ENCODE assay signal across 8 mouse cellular contexts in the genomic region with DNA sequence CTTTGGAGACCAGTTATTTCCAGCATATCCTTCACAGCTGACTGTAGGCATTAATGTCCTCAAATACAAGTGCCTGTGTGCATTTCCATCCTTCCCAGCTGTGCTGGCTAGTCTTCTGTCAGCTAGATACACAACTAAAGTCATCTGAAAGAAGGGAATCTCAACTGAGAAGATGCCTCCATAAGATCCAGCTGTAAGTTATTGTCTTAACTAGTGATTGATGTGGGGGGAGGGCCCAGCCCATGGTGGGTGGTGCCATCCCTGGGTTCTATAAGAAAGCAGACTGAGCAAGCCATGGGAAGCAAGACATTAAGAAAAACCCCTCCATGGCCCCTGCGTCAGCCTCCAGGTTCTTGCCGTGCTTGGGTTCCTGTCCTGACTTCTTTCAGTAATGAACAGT. TPM values are rescaled to one million over a fixed set of nuclear protein-coding genes. Genes with fewer than 3 reads are reported as not detected.
DNase-seq lines count a peak whose midpoint lies in the region; ATAC-seq and TF ChIP-seq lines count a peak whose summit lies in the region.

A gene (plus strand): TSS at position 301 of the 400 bp plus-strand sequence.

- no peaks in the 10 kb centered on the region for H3K36me3 ChIP-seq in testis, adult 2 months (ENCODE audit: control insufficient read depth, insufficient read depth, low read length)
- H3K36me3 ChIP-seq in erythroblast, embryonic 14.5 days (ENCODE audit: control insufficient read depth): no peaks in the 10 kb centered on the region
- H3K36me3 ChIP-seq in limb, embryonic 13.5 days: no peaks in the 10 kb centered on the region
- H3K36me3 ChIP-seq in small intestine, adult 2 months (ENCODE audit: control insufficient read depth, insufficient read depth, low read length): no peaks in the 10 kb centered on the region

- ATAC-seq in limb, embryonic 13.5 days (ENCODE audit: low FRiP score, low read depth): no peak

- intact Hi-C loops in heart, postnatal 25 days (cut with DNase I): no loop called here

- no peak for TF ChIP-seq POLR2A in testis, adult 2 months (IDR thresholded peaks at IDR 0.05; ENCODE audit: control insufficient read depth, low read depth, low read length)
- no peak for TF ChIP-seq POLR2A in small intestine, adult 2 months (IDR thresholded peaks at IDR 0.05; ENCODE audit: low read depth, low read length)

- no peaks in the 10 kb centered on the region for H3K4me1 ChIP-seq in testis, adult 2 months (ENCODE audit: control insufficient read depth, insufficient read depth, low read length)
- H3K4me1 ChIP-seq in erythroblast, embryonic 14.5 days (ENCODE audit: control insufficient read depth): peaks cover 67% of the 10 kb centered on the region
- H3K4me1 ChIP-seq in limb, embryonic 13.5 days: peaks cover 12% of the 10 kb centered on the region
- H3K4me1 ChIP-seq in small intestine, adult 2 months (ENCODE audit: control insufficient read depth, insufficient read depth, insufficient read length, low read length): peaks cover 50% of the 10 kb centered on the region

- H3K9me3 ChIP-seq in erythroblast, embryonic 14.5 days (ENCODE audit: control insufficient read depth, low read length): no peaks in the 10 kb centered on the region
- no peaks in the 10 kb centered on the region for H3K9me3 ChIP-seq in limb, embryonic 13.5 days

- 89% methylated on average over 2 of the region's 2 CpGs for WGBS in limb, embryonic 13.5 days
- 90% methylated on average over 2 of the region's 2 CpGs for WGBS in small intestine, adult 2 months

- no peak for DNase-seq in testis, postnatal 10 days (ENCODE audit: low spot score)
- no peak for DNase-seq in heart, postnatal 25 days (ENCODE audit: low spot score)
- no peak for DNase-seq in frontal cortex, postnatal 10 days (ENCODE audit: low spot score in 2 of 2)
- no peak for DNase-seq in cerebellum, adult 18-20 months

- H3K27me3 ChIP-seq in testis, adult 2 months (ENCODE audit: control insufficient read depth, insufficient read depth, low read length): no peaks in the 10 kb centered on the region
- no peaks in the 10 kb centered on the region for H3K27me3 ChIP-seq in erythroblast, embryonic 14.5 days (ENCODE audit: control insufficient read depth)
- H3K27me3 ChIP-seq in limb, embryonic 13.5 days: no peaks in the 10 kb centered on the region
- no peaks in the 10 kb centered on the region for H3K27me3 ChIP-seq in small intestine, adult 2 months (ENCODE audit: control insufficient read depth, insufficient read depth, low read length)

- no peak for TF ChIP-seq CTCF in testis, adult 2 months (IDR thresholded peaks at IDR 0.05; ENCODE audit: control insufficient read depth, insufficient read depth, insufficient replicate concordance, low read depth, low read length)
- TF ChIP-seq CTCF in small intestine, adult 2 months (IDR thresholded peaks at IDR 0.05; ENCODE audit: extremely low read depth, insufficient read length, insufficient replicate concordance, low read depth, low read length): no peak

- no peak within 1 kb of the TSS for H3K4me3 ChIP-seq in testis, adult 2 months (ENCODE audit: control insufficient read depth, low read depth, low read length)
- no peak within 1 kb of the TSS for H3K4me3 ChIP-seq in erythroblast, embryonic 14.5 days (replicated peaks)
- H3K4me3 ChIP-seq in limb, embryonic 13.5 days: no peak within 1 kb of the TSS
- H3K4me3 ChIP-seq in small intestine, adult 2 months (ENCODE audit: low read depth, low read length): no peak within 1 kb of the TSS

- no peak within 1 kb of the TSS for H3K27ac ChIP-seq in testis, adult 2 months (ENCODE audit: control insufficient read depth, insufficient read depth, low read depth, low read length)
- H3K27ac ChIP-seq in limb, embryonic 13.5 days: 0 out of 2 replicates have a peak within 1 kb of the TSS, but pooled peaks have one; percentile 28
- H3K27ac ChIP-seq in small intestine, adult 2 months (ENCODE audit: insufficient read depth, low read depth, low read length): peak within 1 kb of the TSS; percentile 92

- no peak within 1 kb of the TSS for H3K4me2 ChIP-seq in limb, embryonic 13.5 days (replicated peaks)

- H3K9ac ChIP-seq in limb, embryonic 13.5 days: no peak within 1 kb of the TSS

RNA-seq across cellular contexts. Expression of the gene that starts here (rescaled TPM):
- polyA plus RNA-seq in testis, adult 2 months (2012; rRNA removed): 402 and 429 TPM in 2 replicates
- polyA plus RNA-seq in erythroblast, embryonic 14.5 days (2012): 11.8 and 15.6 TPM in 2 replicates
- 100 to 1,000 TPM; 494 to 528 TPM for total RNA-seq in heart, postnatal 25 days (2021)
- 241 and 242 TPM in 2 replicates for polyA plus RNA-seq in limb, embryonic 13.5 days (2015; fragmentation: Nextera tagmentation; extraction: Ambion mirVana)
- polyA plus RNA-seq in small intestine, adult 2 months (2012; rRNA removed): 131 and 371 TPM in 2 replicates
